Mouse (Mus musculus): Measurements from ENCODE around the gene Hoxb1. TPM values are rescaled to one million over a fixed set of nuclear protein-coding genes. Genes with fewer than 3 reads are reported as not detected.
A peak's percentile ranks its signal among the peaks of the same experiment; 100 is the strongest.

Gene Hoxb1
- polyA plus RNA-seq, 1 experiment from 2014 or later = 0.08 TPM

DNA sequence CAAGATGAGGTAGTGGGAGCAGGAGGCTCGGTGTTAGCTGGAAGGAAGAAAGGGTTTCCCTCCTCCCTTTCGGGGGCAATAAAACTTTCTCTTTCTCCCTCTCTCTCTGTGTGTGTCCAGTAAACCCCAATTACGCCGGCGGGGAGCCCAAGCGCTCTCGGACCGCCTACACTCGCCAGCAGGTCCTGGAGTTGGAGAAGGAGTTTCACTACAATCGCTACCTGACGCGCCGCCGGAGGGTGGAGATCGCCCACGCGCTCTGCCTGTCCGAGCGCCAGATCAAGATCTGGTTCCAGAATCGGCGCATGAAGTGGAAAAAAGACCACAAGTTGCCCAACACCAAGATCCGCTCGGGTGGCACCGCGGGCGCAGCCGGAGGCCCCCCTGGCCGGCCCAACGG lies 45.6 kb upstream of the Hoxb1 start:
- peak overlapping the region; percentile 100 for H3K27ac ChIP-seq (ENCODE audit: low read depth)
- no peaks in the 10 kb centered on the region; the same call in 1 of the 2 replicates for H3K4me1 ChIP-seq (ENCODE audit: insufficient read depth)
- TF ChIP-seq CTCF (IDR thresholded peaks at IDR 0.05; ENCODE audit: low read depth) = no peak
- H3K9ac ChIP-seq = peak overlapping the region; percentile 99
- ATAC-seq (ENCODE audit: insufficient read depth) = peak; percentile 2; the same call in 1 of the 2 replicates
- H3K27me3 ChIP-seq (ENCODE audit: insufficient read depth, low read length) = peaks cover 13% of the 10 kb centered on the region
- H3K36me3 ChIP-seq (ENCODE audit: insufficient read depth) = peaks cover 12% of the 10 kb centered on the region; the same call in 1 of the 2 replicates
- H3K4me2 ChIP-seq = peak overlapping the region; percentile 84
- WGBS = under 1% methylated on average over 29 of the region's 29 CpGs
- H3K9me3 ChIP-seq (ENCODE audit: low read depth, low read length) = no peaks in the 10 kb centered on the region
- H3K4me3 ChIP-seq (ENCODE audit: low read depth, low read length) = peak overlapping the region; percentile 72
- DNase-seq = no peak

DNA sequence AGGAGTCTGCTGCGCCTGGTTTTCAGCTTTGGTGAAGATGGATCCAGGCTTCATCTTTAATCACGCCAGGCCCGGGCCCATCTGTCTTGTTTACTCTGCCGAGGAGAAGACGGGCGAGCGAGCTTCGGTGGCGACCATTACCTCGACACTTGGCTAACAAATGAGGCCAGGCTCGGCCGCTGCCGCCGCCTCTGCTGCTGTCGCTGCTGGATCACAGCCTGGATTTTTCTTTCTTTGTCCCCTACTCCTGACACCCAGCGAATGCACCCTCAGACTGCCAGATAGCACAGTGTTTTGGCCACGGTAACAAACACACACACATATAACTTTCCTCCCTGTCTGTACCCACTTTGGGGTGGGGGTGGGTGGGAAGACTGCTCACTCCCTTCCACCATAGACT lies 44.9 kb upstream of the Hoxb1 start:
- H3K27ac ChIP-seq (ENCODE audit: low read depth) = peak overlapping the region; percentile 100
- peaks cover 14% of the 10 kb centered on the region for H3K27me3 ChIP-seq (ENCODE audit: insufficient read depth, low read length)
- no peak for ATAC-seq (ENCODE audit: insufficient read depth)
- peak overlapping the region; percentile 72 for H3K4me3 ChIP-seq (ENCODE audit: low read depth, low read length)
- H3K9me3 ChIP-seq (ENCODE audit: low read depth, low read length) = no peaks in the 10 kb centered on the region
- peak overlapping the region; percentile 84 for H3K4me2 ChIP-seq
- 2% methylated on average over 17 of the region's 17 CpGs for WGBS
- H3K4me1 ChIP-seq (ENCODE audit: insufficient read depth) = no peaks in the 10 kb centered on the region; the same call in 1 of the 2 replicates
- DNase-seq = no peak
- H3K9ac ChIP-seq = peak overlapping the region; percentile 99
- H3K36me3 ChIP-seq (ENCODE audit: insufficient read depth) = peaks cover 12% of the 10 kb centered on the region; the same call in 1 of the 2 replicates
- TF ChIP-seq CTCF (IDR thresholded peaks at IDR 0.05; ENCODE audit: low read depth) = no peak

- DNase-seq (no peak), ATAC-seq (ENCODE audit: insufficient read depth) (no peak)
- H3K4me2 ChIP-seq = peak overlapping the region; percentile 84
- no peaks in the 10 kb centered on the region for H3K9me3 ChIP-seq (ENCODE audit: low read depth, low read length)
- no peak for TF ChIP-seq CTCF (IDR thresholded peaks at IDR 0.05; ENCODE audit: low read depth)
- H3K36me3 ChIP-seq (ENCODE audit: insufficient read depth) = peaks cover 12% of the 10 kb centered on the region; the same call in 1 of the 2 replicates
- 14% methylated on average over 5 of the region's 5 CpGs for WGBS
- peak overlapping the region; percentile 99 for H3K9ac ChIP-seq
- peaks cover 16% of the 10 kb centered on the region; the same call in 1 of the 2 replicates for H3K27me3 ChIP-seq (ENCODE audit: insufficient read depth, low read length)
- H3K4me3 ChIP-seq (ENCODE audit: low read depth, low read length) = peak overlapping the region; percentile 72
- H3K4me1 ChIP-seq (ENCODE audit: insufficient read depth) = no peaks in the 10 kb centered on the region; the same call in 1 of the 2 replicates
- H3K27ac ChIP-seq (ENCODE audit: low read depth) = peak overlapping the region; percentile 100
These were observed 43.7 kb upstream of the Hoxb1 start for GRCm38 (mm10) chr11:96321846-96322245.

DNA sequence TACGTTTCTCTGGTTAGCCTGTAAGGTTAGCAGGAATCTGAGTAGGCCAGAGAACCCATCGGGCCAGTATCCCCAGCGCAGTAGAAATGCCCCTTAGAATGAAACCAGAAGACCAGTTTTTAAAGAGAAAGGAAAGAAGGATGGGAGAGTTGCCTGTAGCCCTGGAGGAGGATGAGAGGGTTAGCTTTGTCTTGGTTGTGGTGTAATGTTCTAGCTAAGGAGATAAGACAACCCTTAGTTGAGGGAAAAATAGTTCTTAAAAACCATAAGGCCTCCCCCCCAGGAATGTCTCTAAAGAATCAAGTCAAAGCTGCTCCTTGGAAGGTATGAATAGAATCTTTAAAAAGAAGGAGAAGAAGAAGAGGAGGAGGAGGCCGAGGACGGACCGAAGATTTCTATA lies 42.8 kb upstream of the Hoxb1 start:
- no peak for DNase-seq
- no peaks in the 10 kb centered on the region for H3K9me3 ChIP-seq (ENCODE audit: low read depth, low read length)
- H3K4me1 ChIP-seq (ENCODE audit: insufficient read depth) = no peaks in the 10 kb centered on the region; the same call in 1 of the 2 replicates
- H3K36me3 ChIP-seq (ENCODE audit: insufficient read depth) = peaks cover 12% of the 10 kb centered on the region; the same call in 1 of the 2 replicates
- no peak for ATAC-seq (ENCODE audit: insufficient read depth)
- peak overlapping the region; percentile 72 for H3K4me3 ChIP-seq (ENCODE audit: low read depth, low read length)
- peaks cover 16% of the 10 kb centered on the region; the same call in 1 of the 2 replicates for H3K27me3 ChIP-seq (ENCODE audit: insufficient read depth, low read length)
- peak overlapping the region; percentile 100 for H3K27ac ChIP-seq (ENCODE audit: low read depth)
- H3K4me2 ChIP-seq = peak overlapping the region; percentile 84
- TF ChIP-seq CTCF (IDR thresholded peaks at IDR 0.05; ENCODE audit: low read depth) = no peak
- WGBS = 18% methylated on average over 6 of the region's 6 CpGs
- peak overlapping the region; percentile 99 for H3K9ac ChIP-seq

GRCm38 (mm10) chr11:96323154-96323553 lies 42.4 kb upstream of the Hoxb1 start, which contains the start of gene Hoxb3:
Gene Hoxb3 (plus strand): TSS chr11:96323326.
- Histone ChIP-seq H3K4me2 (peak within 1 kb of the TSS; percentile 84), H3K27me3 (ENCODE audit: insufficient read depth, low read length) (peaks cover 16% of the 10 kb centered on the region; the same call in 1 of the 2 replicates), H3K4me3 (ENCODE audit: low read depth, low read length) (peak within 1 kb of the TSS; percentile 72), H3K9me3 (ENCODE audit: low read depth, low read length) (no peaks in the 10 kb centered on the region), H3K9ac (peak within 1 kb of the TSS; percentile 99), H3K4me1 (ENCODE audit: insufficient read depth) (no peaks in the 10 kb centered on the region; the same call in 1 of the 2 replicates), H3K36me3 (ENCODE audit: insufficient read depth) (peaks cover 12% of the 10 kb centered on the region; the same call in 1 of the 2 replicates), H3K27ac (ENCODE audit: low read depth) (peak within 1 kb of the TSS; percentile 100)
- ATAC-seq (ENCODE audit: insufficient read depth) (no peak), DNase-seq (no peak)
- TF ChIP-seq CTCF (IDR thresholded peaks at IDR 0.05; ENCODE audit: low read depth) = no peak
- WGBS = 15% methylated on average over 10 of the region's 10 CpGs

DNA sequence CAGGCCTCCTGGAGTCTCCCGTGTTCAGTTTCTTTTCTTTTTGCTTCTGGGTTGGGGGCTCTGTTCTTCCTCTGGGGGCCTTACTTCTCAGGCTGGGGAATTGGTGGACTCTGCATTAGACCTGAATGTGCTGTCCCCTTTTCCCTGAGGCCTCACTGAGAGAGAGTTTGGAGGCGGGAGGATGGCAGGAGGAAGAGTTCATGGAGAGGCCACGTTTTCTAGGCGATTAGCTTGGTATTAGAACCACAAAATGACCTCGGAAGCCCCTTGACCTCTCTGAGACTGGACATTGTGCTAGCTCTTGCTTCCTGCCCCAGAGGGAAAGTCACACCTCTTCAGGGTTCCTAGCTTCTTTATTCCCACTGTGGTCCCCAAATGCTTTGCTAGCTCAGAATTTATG lies 41.4 kb upstream of the Hoxb1 start:
- peaks cover 14% of the 10 kb centered on the region; the same call in 1 of the 2 replicates for H3K27me3 ChIP-seq (ENCODE audit: insufficient read depth, low read length)
- WGBS = 7% methylated on average over 5 of the region's 5 CpGs
- H3K9ac ChIP-seq = peak overlapping the region; percentile 99
- peak overlapping the region; percentile 72 for H3K4me3 ChIP-seq (ENCODE audit: low read depth, low read length)
- no peaks in the 10 kb centered on the region for H3K9me3 ChIP-seq (ENCODE audit: low read depth, low read length)
- H3K4me1 ChIP-seq (ENCODE audit: insufficient read depth) = peaks cover under 1% of the 10 kb centered on the region; the same call in 1 of the 2 replicates
- TF ChIP-seq CTCF (IDR thresholded peaks at IDR 0.05; ENCODE audit: low read depth) = no peak
- H3K36me3 ChIP-seq (ENCODE audit: insufficient read depth) = peaks cover 12% of the 10 kb centered on the region; the same call in 1 of the 2 replicates
- peak overlapping the region; percentile 100 for H3K27ac ChIP-seq (ENCODE audit: low read depth)
- H3K4me2 ChIP-seq = peak overlapping the region; percentile 84
- no peak for ATAC-seq (ENCODE audit: insufficient read depth)
- peak; percentile 78 for DNase-seq

- peak overlapping the region; percentile 99 for H3K9ac ChIP-seq
- H3K27ac ChIP-seq (ENCODE audit: low read depth) = peak overlapping the region; percentile 100
- no peaks in the 10 kb centered on the region for H3K9me3 ChIP-seq (ENCODE audit: low read depth, low read length)
- 13% methylated on average over 8 of the region's 8 CpGs for WGBS
- peak overlapping the region; percentile 84 for H3K4me2 ChIP-seq
- H3K4me3 ChIP-seq (ENCODE audit: low read depth, low read length) = peak overlapping the region; percentile 72
- peaks cover 15% of the 10 kb centered on the region for H3K36me3 ChIP-seq (ENCODE audit: insufficient read depth)
- no peak for ATAC-seq (ENCODE audit: insufficient read depth)
- DNase-seq = no peak
- TF ChIP-seq CTCF (IDR thresholded peaks at IDR 0.05; ENCODE audit: low read depth) = no peak
- peaks cover 6% of the 10 kb centered on the region for H3K4me1 ChIP-seq (ENCODE audit: insufficient read depth)
- H3K27me3 ChIP-seq (ENCODE audit: insufficient read depth, low read length) = 0 out of 2 replicates have a peak, but pooled peaks cover 9% of the 10 kb centered on the region
These were observed 40.6 kb upstream of the Hoxb1 start for GRCm38 (mm10) chr11:96324965-96325364.

All from lung, embryonic 14.5 days (tissue).